Comparison of ENCODE assay signal across 11 mouse cellular contexts in the genomic region with DNA sequence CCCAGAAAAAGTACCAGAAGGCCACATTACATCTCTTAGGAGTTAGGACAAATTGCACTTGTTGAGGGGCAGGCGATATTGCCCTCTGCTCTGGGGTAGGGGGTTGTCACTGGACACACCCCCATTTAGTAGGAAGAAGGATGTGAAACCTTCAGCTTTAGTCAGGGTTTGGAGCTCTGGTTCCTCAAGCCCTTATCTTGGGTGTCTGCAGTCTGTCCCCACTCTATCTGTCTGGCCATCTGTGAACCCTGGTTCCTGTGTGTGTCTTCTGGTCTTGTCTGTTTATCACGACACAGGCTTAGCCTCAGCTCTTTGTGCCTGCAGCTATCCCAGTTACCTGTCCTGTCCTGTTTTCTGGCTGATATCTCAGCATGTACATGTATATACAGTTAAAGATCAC. TPM values are rescaled to one million over a fixed set of nuclear protein-coding genes. Genes with fewer than 3 reads are reported as not detected.
A peak's percentile ranks its signal among the peaks of the same experiment; 100 is the strongest.
DNase-seq lines count a peak whose midpoint lies in the region; ATAC-seq and TF ChIP-seq lines count a peak whose summit lies in the region.
"Had no signal": no experiment of that assay in that cellular context is flagged by ENCODE, and none has a peak within 500 bp of the region (broad histone marks: within the 10 kb centered on the region; RNA-seq: fewer than 3 reads in every experiment).

No protein-coding gene starts in this region.

- no peaks in the 10 kb centered on the region for H3K36me3 ChIP-seq in liver, embryonic 11.5 days (ENCODE audit: control insufficient read depth, insufficient read depth, low read length)
- no peaks in the 10 kb centered on the region for H3K36me3 ChIP-seq in kidney, adult 2 months (ENCODE audit: control insufficient read depth, insufficient read depth, low read length)

- peak; percentile 35 for DNase-seq in lung, postnatal 36 days
- DNase-seq in lung, postnatal 14 days: no peak
- peak; percentile 85 for DNase-seq in MEL-GATA-1-ER (ENCODE audit: extremely low read depth, low read depth)
- DNase-seq in liver, embryonic 11.5 days (ENCODE audit: low spot score): no peak
- DNase-seq in adrenal gland, postnatal 25 days: no peak
- no peak for DNase-seq in kidney, adult 2 months
- no peak for DNase-seq in left cerebral cortex, adult 8-10 months (ENCODE audit: low spot score in 2 of 2)
- DNase-seq: heart, adult 2 months; heart, postnatal 14 days had no signal

- no peak overlapping the region for H3K27ac ChIP-seq in liver, embryonic 11.5 days (ENCODE audit: low read depth, low read length)
- no peak overlapping the region for H3K27ac ChIP-seq in kidney, adult 2 months (ENCODE audit: insufficient read depth, low read depth, low read length)
- H3K27ac ChIP-seq: heart, adult 2 months had no signal

- peak; percentile 96 for ATAC-seq in liver, embryonic 11.5 days (replicated peaks; ENCODE audit: low FRiP score)
- ATAC-seq in neutrophil, adult 5-6 weeks (ENCODE audit: extremely low read depth, insufficient number of reproducible peaks, low FRiP score, poor library complexity, severe bottlenecking): 0 out of 2 replicates have a peak, but pooled peaks have one; percentile 13
- ATAC-seq: Patski had no signal

- H3K4me1 ChIP-seq in liver, embryonic 11.5 days (replicated peaks; ENCODE audit: control insufficient read depth, insufficient read depth, low read length): no peaks in the 10 kb centered on the region
- H3K4me1 ChIP-seq in kidney, adult 2 months (ENCODE audit: control insufficient read depth, insufficient read depth, low read length): no peaks in the 10 kb centered on the region

- no peak for TF ChIP-seq CTCF in kidney, adult 2 months (conservative IDR thresholded peaks at IDR 0.05; ENCODE audit: insufficient read depth, insufficient read length, low read depth, low read length)

- no peaks in the 10 kb centered on the region for H3K9me3 ChIP-seq in liver, embryonic 11.5 days (ENCODE audit: control insufficient read depth, low read length)

- 0 out of 2 replicates have a peak, but pooled peaks cover 2% of the 10 kb centered on the region for H3K27me3 ChIP-seq in liver, embryonic 11.5 days (replicated peaks; ENCODE audit: control insufficient read depth, insufficient read depth, low read length)
- no peaks in the 10 kb centered on the region for H3K27me3 ChIP-seq in kidney, adult 2 months (replicated peaks; ENCODE audit: control insufficient read depth, insufficient read depth, low read length)

- no peak for TF ChIP-seq POLR2A in kidney, adult 2 months (IDR thresholded peaks at IDR 0.05; ENCODE audit: low read depth, low read length)

- no peak overlapping the region for H3K4me3 ChIP-seq in liver, embryonic 11.5 days (ENCODE audit: low read depth, low read length)
- no peak overlapping the region for H3K4me3 ChIP-seq in kidney, adult 2 months (ENCODE audit: insufficient read depth, low read depth, low read length)
- H3K4me3 ChIP-seq: heart, adult 2 months had no signal

- 51% methylated on average over 2 of the region's 2 CpGs for WGBS in liver, embryonic 11.5 days
- 75% methylated on average over 2 of the region's 2 CpGs for WGBS in kidney, adult 2 months

- no peak overlapping the region for H3K4me2 ChIP-seq in liver, embryonic 11.5 days

- no peak overlapping the region for H3K9ac ChIP-seq in liver, embryonic 11.5 days (ENCODE audit: low read depth, low read length)

RNA-seq across cellular contexts. Expression of a gene that starts 7.2 kb away (rescaled TPM):
- polyA plus RNA-seq in liver, embryonic 11.5 days (2014; fragmentation: Nextera tagmentation; extraction: Ambion mirVana): 11.5 and 15.5 TPM in 2 replicates
- 217 and 224 TPM in 2 replicates for total RNA-seq in neutrophil, adult 5-6 weeks (2017)
- 0.43 and 0.82 TPM in 2 replicates for total RNA-seq in adrenal gland, postnatal 25 days (2021)
- polyA plus RNA-seq in kidney, adult 2 months (2012; rRNA removed): 1.5 and 6.8 TPM in 2 replicates
- total RNA-seq in left cerebral cortex, adult 8-10 months (2022): 1 to 10 TPM; 1.4 to 2.5 (median 1.9) TPM
- polyA plus RNA-seq: Patski had no signal

RNA-seq across cellular contexts. Expression of a gene that starts 44.9 kb away (rescaled TPM):
- polyA plus RNA-seq in liver, embryonic 11.5 days (2014; fragmentation: Nextera tagmentation; extraction: Ambion mirVana): 0.29 and 0.40 TPM in 2 replicates
- total RNA-seq in neutrophil, adult 5-6 weeks (2017): 0.12 and 0.25 TPM in 2 replicates
- total RNA-seq in adrenal gland, postnatal 25 days (2021): 0.76 and 1.3 TPM in 2 replicates
- polyA plus RNA-seq in kidney, adult 2 months (2012; rRNA removed): 25.8 and 32.5 TPM in 2 replicates
- 1 to 10 TPM in 1 of 4 experiments, under 1 TPM in 3; 0.09 to 1.1 (median 0.57) TPM for total RNA-seq in left cerebral cortex, adult 8-10 months (2022)

RNA-seq across cellular contexts. Expression of a gene that starts 55.3 kb away (rescaled TPM):
- polyA plus RNA-seq in liver, embryonic 11.5 days (2014; fragmentation: Nextera tagmentation; extraction: Ambion mirVana): 2.6 and 3.1 TPM in 2 replicates
- total RNA-seq in neutrophil, adult 5-6 weeks (2017): 39.3 and 42.4 TPM in 2 replicates
- 18.4 and 22.2 TPM in 2 replicates for total RNA-seq in adrenal gland, postnatal 25 days (2021)
- polyA plus RNA-seq in kidney, adult 2 months (2012; rRNA removed): 75.7 and 77.0 TPM in 2 replicates
- total RNA-seq in left cerebral cortex, adult 8-10 months (2022): 10 to 100 TPM; 45.9 to 53.5 (median 52.4) TPM

Comparison
In these comparisons a context has a peak if more than half of its experiments do, and no peak if none do; other contexts are left out.
1. DNase-seq: peak in lung, postnatal 36 days (single experiment) and MEL-GATA-1-ER (single experiment); none in lung, postnatal 14 days (single experiment), liver, embryonic 11.5 days (single experiment), adrenal gland, postnatal 25 days (single experiment), kidney, adult 2 months (single experiment) and left cerebral cortex, adult 8-10 months (0 of 2).
2. RNA of a gene that starts 7.2 kb away (total RNA-seq): 217 to 224 TPM in neutrophil, adult 5-6 weeks; 1.4 to 2.5 TPM in left cerebral cortex, adult 8-10 months and 0.43 to 0.82 TPM in adrenal gland, postnatal 25 days; every median in the first group is over 10 times any median in the second.